Mouse (Mus musculus): ENCODE data around the gene Slco4c1.

The Slco4c1 gene

GRCm38 (mm10) chr1:96871528-96872360 is at the start of gene Slco4c1:
TSS of gene Slco4c1 (minus strand) at chr1:96872171.
- peak; percentile 35 to 68 for DNase-seq (ENCODE audit: low spot score in 2 of 2)

GRCm38 (mm10) chr1:96917333-96917732 is 45.4 kb upstream of the Slco4c1 start:
- no peak for DNase-seq (ENCODE audit: low spot score in 2 of 2)

- DNase-seq (ENCODE audit: low spot score in 2 of 2) = no peak
These were observed 11.8 kb upstream of the Slco4c1 start for GRCm38 (mm10) chr1:96883788-96884187.

GRCm38 (mm10) chr1:96878572-96878971 is 6.6 kb upstream of the Slco4c1 start:
- no peak for DNase-seq (ENCODE audit: low spot score in 2 of 2)

- no peak for DNase-seq (ENCODE audit: low spot score in 2 of 2)
These were observed 4.1 kb upstream of the Slco4c1 start for GRCm38 (mm10) chr1:96876076-96876475.

- DNase-seq (ENCODE audit: low spot score in 2 of 2) = no peak
These were observed 2.7 kb upstream of the Slco4c1 start for GRCm38 (mm10) chr1:96874636-96875035.

- no peak for DNase-seq (ENCODE audit: low spot score in 2 of 2)
These were observed 356 bp upstream of the Slco4c1 start for GRCm38 (mm10) chr1:96872361-96872693.

GRCm38 (mm10) chr1:96870764-96871307 is 1.1 kb downstream of the Slco4c1 start:
- DNase-seq (ENCODE audit: low spot score in 2 of 2) = no peak

- DNase-seq (ENCODE audit: low spot score in 2 of 2) = no peak
These were observed 3.2 kb downstream of the Slco4c1 start for GRCm38 (mm10) chr1:96868722-96869121.

GRCm38 (mm10) chr1:96866002-96866401 is 6.0 kb downstream of the Slco4c1 start:
- DNase-seq (ENCODE audit: low spot score in 2 of 2) = peak in 1 of 2 experiments; percentile 16

- no peak for DNase-seq (ENCODE audit: low spot score in 2 of 2)
These were observed 7.9 kb downstream of the Slco4c1 start for GRCm38 (mm10) chr1:96864120-96864519.

GRCm38 (mm10) chr1:96859995-96860684 is 11.8 kb downstream of the Slco4c1 start:
- no peak for DNase-seq (ENCODE audit: low spot score in 2 of 2)

GRCm38 (mm10) chr1:96853541-96853940 is 18.4 kb downstream of the Slco4c1 start:
- DNase-seq (ENCODE audit: low spot score in 2 of 2) = no peak

GRCm38 (mm10) chr1:96849101-96849500 is 22.9 kb downstream of the Slco4c1 start:
- DNase-seq (ENCODE audit: low spot score in 2 of 2) = no peak

- no peak for DNase-seq (ENCODE audit: low spot score in 2 of 2)
These were observed 23.4 kb downstream of the Slco4c1 start for GRCm38 (mm10) chr1:96848606-96849005.

GRCm38 (mm10) chr1:96846727-96847126 is 25.2 kb downstream of the Slco4c1 start:
- no peak for DNase-seq (ENCODE audit: low spot score in 2 of 2)

GRCm38 (mm10) chr1:96805287-96805727 is 66.7 kb downstream of the Slco4c1 start:
- no peak for DNase-seq (ENCODE audit: low spot score in 2 of 2)

- no peak for DNase-seq (ENCODE audit: low spot score in 2 of 2)
These were observed 70.4 kb downstream of the Slco4c1 start for GRCm38 (mm10) chr1:96801595-96801994.

- no peak for DNase-seq (ENCODE audit: low spot score in 2 of 2)
These were observed 77.3 kb downstream of the Slco4c1 start for GRCm38 (mm10) chr1:96794690-96795089.

GRCm38 (mm10) chr1:96794290-96794689 is 77.7 kb downstream of the Slco4c1 start:
- no peak for DNase-seq (ENCODE audit: low spot score in 2 of 2)

- DNase-seq (ENCODE audit: low spot score in 2 of 2) = no peak
These were observed 82.7 kb downstream of the Slco4c1 start for GRCm38 (mm10) chr1:96789268-96789667.

GRCm38 (mm10) chr1:96774174-96774573 is 97.8 kb downstream of the Slco4c1 start:
- no peak for DNase-seq (ENCODE audit: low spot score in 2 of 2)

- no peak for DNase-seq (ENCODE audit: low spot score in 2 of 2)
These were observed 98.3 kb downstream of the Slco4c1 start for GRCm38 (mm10) chr1:96773712-96774111.

Measured in spleen, postnatal 4 days (tissue).